Mouse (Mus musculus) megakaryocyte, embryonic 14.5 days (primary cell): ENCODE data around the gene Abhd6. TPM values are rescaled to one million over a fixed set of nuclear protein-coding genes. Genes with fewer than 3 reads are reported as not detected.
A peak's percentile ranks its signal among the peaks of the same experiment; 100 is the strongest.

Experiments used
- H3K27me3 ChIP-seq: replicated peaks from 2 replicates; pipeline ENCODE3; 2012; ENCODE audit warnings: inconsistent platforms
- H3K36me3 ChIP-seq: replicated peaks from 2 replicates; pipeline ENCODE3; 2012; ENCODE audit warnings: low read length, inconsistent platforms, mixed read lengths
- H3K4me1 ChIP-seq: 2 replicates; pipeline ENCODE4 v1.6.1; 2012; ENCODE audit warnings: inconsistent platforms
- H3K4me3 ChIP-seq: replicated peaks from 2 replicates; pipeline ENCODE3; 2012; ENCODE audit warnings: moderate library complexity, mild to moderate bottlenecking, inconsistent platforms
- H3K9me3 ChIP-seq: 2 replicates; pipeline ENCODE4 v1.6.1; 2012; ENCODE audit warnings: inconsistent platforms
- FLI1 ChIP-seq: IDR thresholded peaks from 2 replicates; pipeline ENCODE4 v1.6.1; 2012; ENCODE audit warnings: low read length, inconsistent platforms, mixed read lengths
- GATA1 ChIP-seq: IDR thresholded peaks from 3 replicates; pipeline ENCODE4 v1.6.1; 2012; ENCODE audit warnings: mixed read lengths, low read length, inconsistent platforms, borderline replicate concordance
- polyA plus RNA-seq: library from polyadenylated mRNA; stranded (reverse); fragments of >175 nt; gene quantifications from 2 replicates; pipeline ENCODE4 v1.2.3, GENCODE M21; 2012; ENCODE audit warnings: low replicate concordance; ENCODE audit not compliant: insufficient read depth

The Abhd6 gene
- polyA plus RNA-seq, 1 experiment: not detected

GRCm38 (mm10) chr14:8089016-8089415, 86.3 kb downstream of the Abhd6 start:
- Histone ChIP-seq H3K4me3 (no peak overlapping the region), H3K27me3 (no peaks in the 10 kb centered on the region), H3K4me1 (no peaks in the 10 kb centered on the region; the same call in 1 of the 2 replicates), H3K36me3 (peaks cover 68% of the 10 kb centered on the region), H3K9me3 (no peaks in the 10 kb centered on the region)
- TF ChIP-seq FLI1: no peak
- TF ChIP-seq GATA1: no peak

GRCm38 (mm10) chr14:8092573-8092972, 89.9 kb downstream of the Abhd6 start:
- no peaks in the 10 kb centered on the region for H3K27me3 ChIP-seq
- H3K4me3 ChIP-seq: no peak overlapping the region
- peaks cover 34% of the 10 kb centered on the region for H3K36me3 ChIP-seq
- no peak for TF ChIP-seq FLI1
- TF ChIP-seq GATA1: no peak
- H3K4me1 ChIP-seq: peaks cover 10% of the 10 kb centered on the region
- no peaks in the 10 kb centered on the region; the same call in 1 of the 2 replicates for H3K9me3 ChIP-seq

GRCm38 (mm10) chr14:8093427-8093826, 90.7 kb downstream of the Abhd6 start:
- TF ChIP-seq GATA1 (no peak), FLI1 (no peak)
- Histone ChIP-seq H3K36me3 (peaks cover 29% of the 10 kb centered on the region), H3K4me3 (no peak overlapping the region), H3K9me3 (no peaks in the 10 kb centered on the region; the same call in 1 of the 2 replicates), H3K4me1 (peaks cover 14% of the 10 kb centered on the region), H3K27me3 (no peaks in the 10 kb centered on the region)

GRCm38 (mm10) chr14:8094931-8095561, 92.3 kb downstream of the Abhd6 start:
- Histone ChIP-seq H3K36me3 (peaks cover 12% of the 10 kb centered on the region), H3K27me3 (no peaks in the 10 kb centered on the region), H3K4me1 (peaks cover 22% of the 10 kb centered on the region), H3K9me3 (no peaks in the 10 kb centered on the region; the same call in 1 of the 2 replicates), H3K4me3 (peak overlapping the region; percentile 29)
- TF ChIP-seq GATA1 (no peak), FLI1 (no peak)

GRCm38 (mm10) chr14:8095562-8095950, 92.9 kb downstream of the Abhd6 start:
- Histone ChIP-seq H3K4me3 (peak overlapping the region; percentile 29), H3K4me1 (peaks cover 27% of the 10 kb centered on the region), H3K36me3 (peaks cover 7% of the 10 kb centered on the region), H3K9me3 (no peaks in the 10 kb centered on the region; the same call in 1 of the 2 replicates), H3K27me3 (no peaks in the 10 kb centered on the region)
- TF ChIP-seq GATA1 (no peak), FLI1 (no peak)

- peaks cover 42% of the 10 kb centered on the region for H3K4me1 ChIP-seq
- TF ChIP-seq GATA1 (no peak), FLI1 (no peak)
- no peaks in the 10 kb centered on the region; the same call in 1 of the 2 replicates for H3K9me3 ChIP-seq
- H3K4me3 ChIP-seq: peak within 1 kb of the TSS; percentile 95
- H3K27me3 ChIP-seq: no peaks in the 10 kb centered on the region
- peaks cover 12% of the 10 kb centered on the region for H3K36me3 ChIP-seq
These were observed 95.4 kb downstream of the Abhd6 start, which contains the start of gene Pxk for GRCm38 (mm10) chr14:8097978-8098686. Gene Pxk (plus strand): TSS chr14:8098211.

GRCm38 (mm10) chr14:8098687-8098995, 95.9 kb downstream of the Abhd6 start:
- Histone ChIP-seq H3K27me3 (no peaks in the 10 kb centered on the region), H3K4me3 (peak overlapping the region; percentile 95), H3K36me3 (peaks cover 12% of the 10 kb centered on the region), H3K4me1 (peaks cover 47% of the 10 kb centered on the region), H3K9me3 (no peaks in the 10 kb centered on the region; the same call in 1 of the 2 replicates)
- TF ChIP-seq FLI1: no peak
- no peak for TF ChIP-seq GATA1

GRCm38 (mm10) chr14:8099561-8100021, 96.9 kb downstream of the Abhd6 start:
- peaks cover 48% of the 10 kb centered on the region for H3K4me1 ChIP-seq
- TF ChIP-seq GATA1: no peak
- no peak for TF ChIP-seq FLI1
- H3K4me3 ChIP-seq: peak overlapping the region; percentile 95
- peaks cover 12% of the 10 kb centered on the region for H3K36me3 ChIP-seq
- no peaks in the 10 kb centered on the region for H3K27me3 ChIP-seq
- no peaks in the 10 kb centered on the region; the same call in 1 of the 2 replicates for H3K9me3 ChIP-seq

GRCm38 (mm10) chr14:8101886-8102285, 99.2 kb downstream of the Abhd6 start:
- H3K4me3 ChIP-seq: no peak overlapping the region
- no peak for TF ChIP-seq FLI1
- no peak for TF ChIP-seq GATA1
- peaks cover 29% of the 10 kb centered on the region for H3K36me3 ChIP-seq
- H3K27me3 ChIP-seq: no peaks in the 10 kb centered on the region
- H3K4me1 ChIP-seq: peaks cover 46% of the 10 kb centered on the region
- no peaks in the 10 kb centered on the region for H3K9me3 ChIP-seq

- Histone ChIP-seq H3K4me1 (peaks cover 44% of the 10 kb centered on the region), H3K9me3 (no peaks in the 10 kb centered on the region), H3K4me3 (no peak overlapping the region), H3K27me3 (no peaks in the 10 kb centered on the region), H3K36me3 (peaks cover 33% of the 10 kb centered on the region)
- TF ChIP-seq FLI1 (no peak), GATA1 (no peak)
These were observed 100.0 kb downstream of the Abhd6 start for GRCm38 (mm10) chr14:8102676-8103075.

Other genes starting within 250 kb of the Abhd6 start
- gene Gm26661, start 211.3 kb upstream of the Abhd6 start, polyA plus RNA-seq: not detected in 2 replicates
- 0.17 and 4.2 TPM in 2 replicates for gene Flnb, start 184.9 kb upstream of the Abhd6 start, polyA plus RNA-seq
- gene Gm45521, start 45.6 kb upstream of the Abhd6 start, polyA plus RNA-seq: not detected in 2 replicates
- gene Dnase1l3, start 8.3 kb upstream of the Abhd6 start, polyA plus RNA-seq: not detected in 2 replicates
- gene Rpp14, start 77.5 kb downstream of the Abhd6 start, polyA plus RNA-seq: 1.2 TPM in 1 of 2 replicates, not detected in the other
- gene Pxk, start 95.3 kb downstream of the Abhd6 start, polyA plus RNA-seq: 3.5 and 7.4 TPM in 2 replicates
- gene Pdhb, start 170.1 kb downstream of the Abhd6 start, polyA plus RNA-seq: 47.0 TPM in 1 of 2 replicates, not detected in the other
- gene Kctd6, start 211.2 kb downstream of the Abhd6 start, polyA plus RNA-seq: 0.16 TPM in 1 of 2 replicates, not detected in the other